Mouse (Mus musculus) neural tube, embryonic 13.5 days (tissue): Measurements from ENCODE around the gene Il23a. TPM values are rescaled to one million over a fixed set of nuclear protein-coding genes. Genes with fewer than 3 reads are reported as not detected.
A peak's percentile ranks its signal among the peaks of the same experiment; 100 is the strongest.
"Not testable (repeated sequence)": the region's sequence is repeated elsewhere in the genome, so short reads cannot be mapped to it uniquely, and the experiment has no call there.

ENCODE experiments used
- ATAC-seq: fragments of 200-750 bp; cut with Nextera tagmentation; 2 replicates; pipeline ENCODE4 v1.8.0; 2017; ENCODE audit warnings: low read depth, mild to moderate bottlenecking, moderate TSS enrichment, moderate library complexity
- H3K27ac ChIP-seq: fragments of 300-500 bp; sonication (generic); replicated peaks from 2 replicates; pipeline ENCODE4 v1.5.1; 2015; ENCODE audit warnings: moderate library complexity, mild to moderate bottlenecking, inconsistent platforms
- H3K27me3 ChIP-seq: fragments of 300-500 bp; sonication (generic); 2 replicates; pipeline ENCODE4 v1.6.1; 2015; ENCODE audit warnings: mild to moderate bottlenecking, inconsistent platforms
- H3K36me3 ChIP-seq: fragments of 300-500 bp; sonication (generic); 2 replicates; pipeline ENCODE4 v1.6.1; 2015; ENCODE audit warnings: mild to moderate bottlenecking, inconsistent platforms
- H3K4me1 ChIP-seq: fragments of 300-500 bp; sonication (generic); replicated peaks from 2 replicates; pipeline ENCODE4 v1.6.1; 2015; ENCODE audit warnings: inconsistent platforms
- H3K4me2 ChIP-seq: fragments of 300-500 bp; sonication (generic); 2 replicates; pipeline ENCODE4 v1.6.1; 2015; ENCODE audit warnings: inconsistent platforms, mild to moderate bottlenecking, moderate library complexity
- H3K4me3 ChIP-seq: fragments of 300-500 bp; sonication (generic); 2 replicates; pipeline ENCODE4 v1.5.1; 2015; ENCODE audit warnings: mild to moderate bottlenecking, inconsistent platforms
- H3K9ac ChIP-seq: fragments of 300-500 bp; sonication (generic); 2 replicates; pipeline ENCODE4 v1.6.1; 2015; ENCODE audit warnings: moderate library complexity, mild to moderate bottlenecking, inconsistent platforms
- H3K9me3 ChIP-seq: fragments of 300-500 bp; sonication (generic); 2 replicates; pipeline ENCODE4 v1.6.1; 2016; ENCODE audit warnings: inconsistent platforms
- WGBS: fragments of 180-500 bp; shearing (Covaris S2); methylation state at CpG from one replicate; pipeline ENCODE4 v1.1.7; 2015; 5-methylcytosine and 5-hydroxymethylcytosine counted together
- polyA plus RNA-seq: library from polyadenylated mRNA; unstranded; fragments of >200 nt; fragmentation: Nextera tagmentation; extraction: Ambion mirVana; gene quantifications from 2 replicates; pipeline ENCODE4 v1.2.1, GENCODE M21; 2015

The Il23a gene
- polyA plus RNA-seq, 1 experiment from 2014 or later = 0.38 TPM

DNA sequence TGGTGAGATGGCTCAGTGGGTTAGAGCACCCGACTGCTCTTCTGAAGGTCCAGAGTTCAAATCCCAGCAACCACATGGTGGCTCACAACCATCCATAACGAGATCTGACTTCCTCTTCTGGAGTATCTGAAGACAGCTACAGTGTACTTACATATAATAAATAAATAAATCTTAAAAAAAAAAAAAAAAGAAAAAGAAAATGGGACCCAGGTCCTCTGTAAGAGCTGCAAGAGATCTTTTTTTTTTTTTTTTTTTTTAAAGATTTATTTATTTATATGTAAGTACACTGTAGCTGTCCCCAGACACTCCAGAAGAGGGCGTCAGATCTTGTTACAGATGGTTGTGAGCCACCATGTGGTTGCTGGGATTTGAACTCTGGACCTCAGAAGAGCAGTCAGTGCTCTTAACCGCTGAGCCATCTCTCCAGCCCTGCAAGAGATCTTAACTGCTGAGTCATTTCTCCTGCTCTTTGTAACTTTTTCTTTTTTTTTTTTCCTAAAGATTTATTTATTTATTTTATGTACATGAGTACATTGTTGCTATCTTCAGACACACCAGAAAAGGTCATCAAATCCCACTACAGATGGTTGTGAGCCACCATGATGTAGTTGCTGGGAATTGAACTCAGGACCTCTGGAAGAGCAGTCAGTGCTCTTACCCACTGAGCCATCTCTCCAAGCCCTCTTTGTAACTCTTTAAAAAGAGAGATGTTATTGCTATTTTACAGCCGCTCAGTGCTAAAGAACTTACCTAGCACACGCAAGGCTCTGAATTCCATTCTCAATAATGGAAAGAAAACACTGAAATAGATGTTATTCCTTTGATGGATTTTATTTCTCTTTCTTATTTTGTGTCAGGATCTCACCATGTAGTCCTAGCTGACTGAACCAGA, 34.1 kb upstream of the Il23a start:
- not testable (repeated sequence) for ATAC-seq, H3K9ac ChIP-seq, H3K4me2 ChIP-seq, H3K4me3 ChIP-seq, H3K27ac ChIP-seq, H3K4me1 ChIP-seq, H3K9me3 ChIP-seq, H3K27me3 ChIP-seq
- WGBS = 78% methylated on average over 6 of the region's 6 CpGs
- H3K36me3 ChIP-seq = peaks cover 17% of the 10 kb centered on the region

DNA sequence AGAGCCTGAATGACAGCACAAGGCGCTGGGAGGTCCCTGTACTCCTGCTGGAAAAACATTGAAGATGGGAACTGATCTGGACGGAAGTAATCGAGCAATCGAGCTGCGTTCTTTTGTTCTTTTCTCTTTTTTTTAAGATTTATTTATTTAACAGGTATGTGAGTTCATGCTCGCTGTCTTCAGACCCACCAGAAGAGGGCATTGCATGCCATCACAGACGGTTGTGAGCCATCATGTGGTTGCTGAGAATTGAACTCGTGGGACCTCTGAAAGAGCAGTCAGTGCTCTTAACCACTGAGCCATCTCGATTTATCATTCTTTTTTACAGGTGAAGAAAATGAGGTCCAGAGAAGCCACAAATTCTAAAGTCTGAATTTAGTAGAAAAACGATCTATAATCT, 29.1 kb upstream of the Il23a start:
- no peak for ATAC-seq
- 85% methylated on average over 10 of the region's 10 CpGs for WGBS

GRCm38 (mm10) chr10:128326825-128327224, 28.3 kb upstream of the Il23a start:
- H3K4me3 ChIP-seq = no peak overlapping the region
- H3K27ac ChIP-seq = no peak overlapping the region
- WGBS = 93% methylated on average over 8 of the region's 8 CpGs
- H3K9ac ChIP-seq = no peak overlapping the region
- H3K9me3 ChIP-seq = no peaks in the 10 kb centered on the region
- H3K4me1 ChIP-seq = peaks cover 16% of the 10 kb centered on the region
- H3K36me3 ChIP-seq = peaks cover 43% of the 10 kb centered on the region
- no peaks in the 10 kb centered on the region for H3K27me3 ChIP-seq
- no peak overlapping the region for H3K4me2 ChIP-seq
- no peak for ATAC-seq

More for the DNA sequence above, 29.1 kb upstream of the Il23a start:
- peaks cover 43% of the 10 kb centered on the region for H3K36me3 ChIP-seq
- H3K4me1 ChIP-seq = peaks cover 16% of the 10 kb centered on the region
- no peak overlapping the region for H3K9ac ChIP-seq
- no peaks in the 10 kb centered on the region for H3K9me3 ChIP-seq
- no peak overlapping the region for H3K4me3 ChIP-seq
- H3K27ac ChIP-seq = no peak overlapping the region
- H3K4me2 ChIP-seq = no peak overlapping the region
- no peaks in the 10 kb centered on the region for H3K27me3 ChIP-seq

DNA sequence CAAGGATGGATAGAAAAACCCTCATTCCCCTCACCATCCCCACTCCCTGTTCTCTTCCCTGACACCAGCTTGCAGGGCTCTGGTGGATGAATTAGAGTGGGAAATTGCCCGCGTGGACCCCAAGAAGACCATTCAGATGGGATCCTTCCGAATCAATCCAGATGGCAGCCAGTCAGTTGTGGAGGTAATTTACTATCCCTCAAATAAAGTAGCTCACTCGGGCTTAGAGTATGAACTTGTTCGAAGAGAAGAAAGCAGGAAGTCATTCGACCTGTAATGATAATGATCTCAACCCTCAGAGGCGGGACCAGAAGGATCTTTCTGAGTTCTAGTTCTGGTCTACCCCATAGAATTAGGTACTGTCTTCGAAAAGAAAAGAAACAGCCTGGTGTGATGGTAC, 25.0 kb upstream of the Il23a start:
- H3K9me3 ChIP-seq = no peaks in the 10 kb centered on the region
- H3K4me2 ChIP-seq = peak overlapping the region; percentile 87
- 79% methylated on average over 8 of the region's 8 CpGs for WGBS
- no peak for ATAC-seq
- H3K4me3 ChIP-seq = peak overlapping the region; percentile 66
- H3K36me3 ChIP-seq = peaks cover 60% of the 10 kb centered on the region
- H3K4me1 ChIP-seq = peaks cover 20% of the 10 kb centered on the region
- peak overlapping the region; percentile 93 for H3K27ac ChIP-seq
- no peaks in the 10 kb centered on the region for H3K27me3 ChIP-seq
- H3K9ac ChIP-seq = peak overlapping the region; percentile 95

DNA sequence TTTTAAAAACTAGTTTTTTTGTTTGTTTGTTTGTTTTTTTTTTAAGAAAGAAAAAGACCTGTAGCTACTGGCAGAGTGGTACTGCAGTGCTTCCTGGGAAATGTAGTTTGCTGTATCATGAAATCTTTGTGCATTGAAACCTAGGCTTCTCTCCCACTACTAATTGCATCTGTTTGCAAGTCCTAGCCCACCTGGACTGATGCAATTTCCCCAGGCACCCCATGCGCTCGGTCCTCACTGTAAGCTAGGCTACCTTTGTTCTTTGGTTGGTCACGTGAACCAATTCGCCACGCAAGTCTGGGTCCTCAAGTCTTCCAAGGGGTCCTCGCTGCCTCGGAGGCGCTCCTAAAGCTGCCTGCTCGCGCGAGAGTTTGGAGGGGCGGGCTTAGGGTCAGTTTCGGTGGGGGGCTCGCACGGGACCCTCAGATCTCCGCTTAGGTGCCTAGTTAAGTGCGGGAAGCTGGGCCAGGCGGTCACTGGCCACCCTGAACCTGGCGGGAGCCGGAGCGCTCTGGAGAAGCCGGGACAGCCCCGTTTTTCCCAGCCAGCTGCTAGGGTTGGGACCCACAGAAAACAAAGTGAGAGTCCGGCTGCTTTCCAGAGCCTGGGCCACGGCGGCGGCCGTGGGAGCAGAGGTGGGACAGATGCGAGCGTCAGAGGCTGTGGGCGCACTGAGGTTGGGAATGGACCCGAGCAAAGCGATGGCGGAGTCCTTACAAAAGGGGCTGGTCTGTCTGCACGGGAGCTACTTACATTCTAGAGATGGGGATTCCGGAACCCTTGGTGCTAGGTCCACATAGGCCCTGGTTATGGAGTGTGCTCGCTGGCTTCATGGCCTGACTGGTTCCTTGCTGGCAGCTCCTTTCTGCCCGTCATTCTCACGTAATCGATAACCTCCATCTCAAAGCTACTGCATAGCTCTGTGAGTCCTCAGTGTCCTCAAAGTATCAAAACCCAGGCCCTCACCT, 23.9 kb upstream of the Il23a start, which contains the start of gene Cnpy2:
Gene Cnpy2, plus strand, starts transcription at position 319 of the 968 bp plus-strand sequence.
- H3K9me3 ChIP-seq = no peaks in the 10 kb centered on the region
- peak within 1 kb of the TSS; percentile 66 for H3K4me3 ChIP-seq
- H3K4me2 ChIP-seq = peak within 1 kb of the TSS; percentile 87
- H3K4me1 ChIP-seq = peaks cover 20% of the 10 kb centered on the region
- H3K36me3 ChIP-seq = peaks cover 61% of the 10 kb centered on the region
- no peaks in the 10 kb centered on the region for H3K27me3 ChIP-seq
- peak within 1 kb of the TSS; percentile 93 for H3K27ac ChIP-seq
- peak within 1 kb of the TSS; percentile 95 for H3K9ac ChIP-seq
- WGBS = under 1% methylated on average over 40 of the region's 40 CpGs
- peak; percentile 97 for ATAC-seq

DNA sequence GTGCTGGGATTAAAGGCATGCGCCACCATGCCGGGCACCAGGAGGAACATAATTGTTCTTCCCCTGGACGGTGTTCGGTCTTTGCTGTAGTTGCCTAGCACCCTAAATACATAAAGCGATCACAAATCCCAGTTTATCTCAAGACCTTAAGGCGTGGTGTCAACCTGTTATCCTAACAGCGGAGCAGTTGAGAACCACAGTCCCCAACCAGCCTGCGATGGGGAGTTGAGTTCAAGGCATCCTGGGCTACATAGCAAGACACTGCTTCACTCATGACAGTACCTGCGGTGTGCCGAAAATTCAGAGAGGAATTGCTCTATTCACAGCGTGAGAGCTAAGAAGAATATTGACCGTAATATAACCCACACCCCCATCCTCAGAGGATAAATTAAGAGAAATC, 23.1 kb upstream of the Il23a start:
- Histone ChIP-seq H3K4me2 (peak overlapping the region; percentile 87), H3K36me3 (peaks cover 59% of the 10 kb centered on the region), H3K9me3 (no peaks in the 10 kb centered on the region), H3K4me3 (peak overlapping the region; percentile 66), H3K9ac (peak overlapping the region; percentile 95), H3K27me3 (no peaks in the 10 kb centered on the region), H3K4me1 (peaks cover 20% of the 10 kb centered on the region), H3K27ac (0 out of 2 replicates have a peak overlapping the region, but pooled peaks have one; percentile 61)
- 61% methylated on average over 12 of the region's 12 CpGs for WGBS
- no peak for ATAC-seq

GRCm38 (mm10) chr10:128315578-128315977, 17.0 kb upstream of the Il23a start:
- no peak for ATAC-seq
- H3K4me2 ChIP-seq = no peak overlapping the region
- H3K36me3 ChIP-seq = peaks cover 98% of the 10 kb centered on the region
- H3K4me3 ChIP-seq = no peak overlapping the region
- H3K27me3 ChIP-seq = no peaks in the 10 kb centered on the region
- peaks cover 1% of the 10 kb centered on the region; the same call in 1 of the 2 replicates for H3K4me1 ChIP-seq
- 98% methylated on average over 8 of the region's 8 CpGs for WGBS
- H3K27ac ChIP-seq = no peak overlapping the region
- no peak overlapping the region for H3K9ac ChIP-seq
- no peaks in the 10 kb centered on the region for H3K9me3 ChIP-seq

DNA sequence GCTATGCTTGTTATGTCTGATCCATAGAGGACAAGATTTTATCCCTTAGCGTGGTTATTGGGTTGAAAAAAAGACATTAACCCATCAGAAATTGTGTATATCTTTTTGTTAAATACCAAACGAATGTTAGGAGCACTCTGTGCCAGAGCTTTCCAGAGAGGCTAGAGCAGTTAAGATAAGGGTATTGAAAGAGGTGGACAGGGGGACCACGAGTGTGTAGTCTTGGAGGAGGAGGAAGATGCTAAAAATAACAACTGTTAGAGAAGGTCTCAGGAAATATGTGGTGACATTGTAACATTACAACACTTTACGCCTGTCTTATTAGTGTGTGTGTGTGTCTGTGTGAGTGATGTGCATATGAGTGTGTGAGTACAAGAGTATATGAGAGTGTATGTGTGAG, 12.3 kb upstream of the Il23a start:
- Histone ChIP-seq H3K4me3 (no peak overlapping the region), H3K27me3 (no peaks in the 10 kb centered on the region), H3K9ac (no peak overlapping the region), H3K36me3 (peaks cover 89% of the 10 kb centered on the region), H3K9me3 (no peaks in the 10 kb centered on the region), H3K4me1 (peaks cover 10% of the 10 kb centered on the region), H3K4me2 (no peak overlapping the region), H3K27ac (no peak overlapping the region)
- ATAC-seq = no peak
- 88% methylated on average over 4 of the region's 4 CpGs for WGBS

DNA sequence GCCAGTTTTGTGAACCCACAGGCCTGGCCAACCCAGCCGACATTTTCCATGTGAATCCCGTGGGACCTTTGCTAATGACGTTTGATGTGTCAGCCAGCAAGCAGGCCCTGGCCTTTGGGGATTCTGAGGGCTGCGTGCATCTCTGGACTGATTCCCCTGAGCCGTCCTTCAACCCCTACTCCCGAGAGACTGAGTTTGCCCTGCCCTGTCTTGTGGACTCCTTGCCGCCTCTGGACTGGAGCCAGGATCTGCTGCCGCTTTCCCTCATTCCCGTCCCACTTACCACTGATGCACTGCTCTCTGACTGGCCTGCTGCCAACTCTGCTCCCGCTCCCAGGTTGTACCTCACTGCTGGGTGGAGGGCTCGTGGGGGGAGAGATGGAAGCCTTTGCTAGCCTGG, 11.6 kb upstream of the Il23a start:
- peak; percentile 57; the same call in 1 of the 2 replicates for ATAC-seq

GRCm38 (mm10) chr10:128309654-128310053, 11.1 kb upstream of the Il23a start:
- 80% methylated on average over 7 of the region's 7 CpGs for WGBS
- Histone ChIP-seq H3K4me3 (no peak overlapping the region), H3K4me1 (peaks cover 10% of the 10 kb centered on the region), H3K9ac (no peak overlapping the region), H3K27ac (peak overlapping the region; percentile 53; the same call in 1 of the 2 replicates), H3K4me2 (no peak overlapping the region), H3K27me3 (no peaks in the 10 kb centered on the region), H3K36me3 (peaks cover 80% of the 10 kb centered on the region), H3K9me3 (no peaks in the 10 kb centered on the region)
- ATAC-seq = no peak

More for the DNA sequence above, 11.6 kb upstream of the Il23a start:
- H3K4me1 ChIP-seq = peaks cover 10% of the 10 kb centered on the region
- H3K27ac ChIP-seq = peak overlapping the region; percentile 53
- no peaks in the 10 kb centered on the region for H3K9me3 ChIP-seq
- WGBS = 48% methylated on average over 11 of the region's 11 CpGs
- no peak overlapping the region for H3K9ac ChIP-seq
- no peak overlapping the region for H3K4me3 ChIP-seq
- no peak overlapping the region for H3K4me2 ChIP-seq
- peaks cover 85% of the 10 kb centered on the region for H3K36me3 ChIP-seq
- H3K27me3 ChIP-seq = no peaks in the 10 kb centered on the region

GRCm38 (mm10) chr10:128303126-128304021, 4.8 kb upstream of the Il23a start, which contains the start of gene Pan2:
TSS of gene Pan2 (plus strand) at chr10:128303335.
- Histone ChIP-seq H3K4me2 (peak within 1 kb of the TSS; percentile 68), H3K27ac (peak within 1 kb of the TSS; percentile 94), H3K4me3 (peak within 1 kb of the TSS; percentile 59), H3K36me3 (peaks cover 18% of the 10 kb centered on the region), H3K4me1 (peaks cover 17% of the 10 kb centered on the region), H3K9ac (peak within 1 kb of the TSS; percentile 91), H3K9me3 (no peaks in the 10 kb centered on the region), H3K27me3 (no peaks in the 10 kb centered on the region)
- peak; percentile 99 for ATAC-seq
- 2% methylated on average over 37 of the region's 37 CpGs for WGBS
